ENCODE assay signal across 14 mouse cellular contexts in the genomic region with DNA sequence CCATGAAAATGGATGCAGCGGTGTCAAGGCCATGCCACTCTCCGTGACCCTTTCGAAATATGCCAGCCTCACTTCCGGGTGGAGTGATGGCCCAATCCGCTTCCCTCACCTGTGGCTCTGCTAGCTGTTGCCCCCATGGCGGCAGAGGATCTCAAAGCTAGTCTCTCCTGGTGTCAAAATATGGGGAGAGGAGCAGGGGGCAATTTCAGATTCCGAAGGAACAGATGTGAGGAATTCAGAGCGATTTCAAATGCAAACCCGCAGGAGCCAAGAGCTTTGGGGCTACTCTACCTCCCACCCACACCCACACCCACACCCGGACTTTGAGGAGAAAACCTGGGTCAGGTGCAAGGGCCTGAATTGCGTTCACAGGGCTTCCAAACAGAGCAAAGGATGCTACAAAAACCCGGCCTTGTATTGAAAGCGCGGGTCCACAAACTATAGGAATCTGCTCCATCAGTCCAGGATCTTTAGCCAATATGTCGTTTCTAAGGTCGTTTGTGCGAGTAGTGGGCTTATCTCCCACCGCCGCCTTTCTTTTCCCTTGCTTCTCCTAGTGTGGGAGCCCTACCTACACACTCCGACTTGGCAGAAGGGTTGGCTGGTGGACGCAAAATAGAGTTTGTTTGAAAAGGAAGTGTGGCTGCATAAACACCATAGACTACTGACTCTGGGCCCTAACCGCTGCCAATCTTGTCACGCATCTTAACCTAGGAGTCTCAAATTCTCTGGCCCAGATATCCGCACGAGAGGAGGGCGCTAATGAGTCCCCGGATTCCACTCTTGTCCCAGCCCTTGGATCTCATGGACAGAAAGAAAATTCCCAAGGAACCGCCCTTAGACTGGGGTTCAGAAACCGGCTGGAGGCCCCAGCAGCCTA. TPM values are rescaled to one million over a fixed set of nuclear protein-coding genes. Genes with fewer than 3 reads are reported as not detected.
DNase-seq lines count a peak whose midpoint lies in the region; ATAC-seq and TF ChIP-seq lines count a peak whose summit lies in the region.
"Had no signal": no experiment of that assay in that cellular context is flagged by ENCODE, and none has a peak within 500 bp of the region (broad histone marks: within the 10 kb centered on the region; RNA-seq: fewer than 3 reads in every experiment).

No protein-coding gene starts in this region.

- no peak overlapping the region for H3K4me3 ChIP-seq in kidney, embryonic 14.5 days (ENCODE audit: low read length)
- no peak overlapping the region for H3K4me3 ChIP-seq in embryonic fibroblast, embryonic 13.5 days (ENCODE audit: insufficient read depth, low read length)
- peak overlapping the region; percentile 86 for H3K4me3 ChIP-seq in limb, embryonic 12.5 days (replicated peaks)
- H3K4me3 ChIP-seq: layer of hippocampus, adult 2 months had no signal

- H3K27ac ChIP-seq in kidney, embryonic 14.5 days (ENCODE audit: low read depth, low read length): no peak overlapping the region
- peak overlapping the region; percentile 7; the same call in 1 of the 2 replicates for H3K27ac ChIP-seq in embryonic fibroblast, embryonic 13.5 days (ENCODE audit: insufficient read depth, low read length)
- H3K27ac ChIP-seq in limb, embryonic 12.5 days: peak overlapping the region; percentile 93
- H3K27ac ChIP-seq: hindbrain, embryonic 14.5 days; layer of hippocampus, adult 2 months had no signal

- H3K27me3 ChIP-seq in kidney, embryonic 14.5 days (ENCODE audit: control insufficient read depth, insufficient read depth, low read length): peaks cover 94% of the 10 kb centered on the region
- peaks cover 52% of the 10 kb centered on the region for H3K27me3 ChIP-seq in limb, embryonic 12.5 days
- H3K27me3 ChIP-seq: CH12.LX had no signal

- no peaks in the 10 kb centered on the region for H3K9me3 ChIP-seq in kidney, embryonic 14.5 days (ENCODE audit: control insufficient read depth, low read length)
- no peaks in the 10 kb centered on the region for H3K9me3 ChIP-seq in limb, embryonic 12.5 days

- 0 out of 2 replicates have a peak, but pooled peaks cover 5% of the 10 kb centered on the region for H3K4me1 ChIP-seq in kidney, embryonic 14.5 days (ENCODE audit: control insufficient read depth, insufficient read depth, low read length)
- H3K4me1 ChIP-seq in embryonic fibroblast, embryonic 13.5 days (ENCODE audit: control insufficient read depth, insufficient read depth, low read length): no peaks in the 10 kb centered on the region
- H3K4me1 ChIP-seq in limb, embryonic 12.5 days (replicated peaks): peaks cover 55% of the 10 kb centered on the region

- no peak for DNase-seq in kidney, postnatal 14 days
- peak; percentile 46 for DNase-seq in ZHBTc4 (ENCODE audit: low read depth, low spot score)
- DNase-seq in cerebellum, postnatal 10 days: no peak
- DNase-seq in thymus, postnatal 4 days: no peak
- no peak for DNase-seq in layer of hippocampus, adult 8-10 months (ENCODE audit: low spot score in 2 of 2)
- DNase-seq: adrenal gland, postnatal 14 days; cerebellum, postnatal 14 days; forebrain, postnatal 0 days had no signal

- H3K4me2 ChIP-seq in kidney, embryonic 14.5 days (replicated peaks; ENCODE audit: low read depth, low read length): peak overlapping the region; percentile 26; the same call in 1 of the 2 replicates
- peak overlapping the region; percentile 74 for H3K4me2 ChIP-seq in limb, embryonic 12.5 days

- H3K36me3 ChIP-seq in kidney, embryonic 14.5 days (ENCODE audit: control insufficient read depth, insufficient read depth, low read length): no peaks in the 10 kb centered on the region
- H3K36me3 ChIP-seq in limb, embryonic 12.5 days: peaks cover 21% of the 10 kb centered on the region; the same call in 1 of the 2 replicates

- no peak for TF ChIP-seq POLR2A in embryonic fibroblast, embryonic 13.5 days (IDR thresholded peaks at IDR 0.05; ENCODE audit: low read depth, low read length)

- ATAC-seq in kidney, embryonic 14.5 days (ENCODE audit: low FRiP score, low TSS enrichment): no peak; the same call in 1 of the 2 replicates
- ATAC-seq in limb, embryonic 12.5 days (ENCODE audit: insufficient number of reproducible peaks, insufficient read depth, low FRiP score, low TSS enrichment, low read depth): no peak

- TF ChIP-seq CTCF in embryonic fibroblast, embryonic 13.5 days (IDR thresholded peaks at IDR 0.05; ENCODE audit: borderline replicate concordance, insufficient read depth, low read length): no peak

- H3K9ac ChIP-seq in kidney, embryonic 14.5 days (ENCODE audit: low read depth, low read length): no peak overlapping the region
- peak overlapping the region; percentile 87 for H3K9ac ChIP-seq in limb, embryonic 12.5 days (replicated peaks)
- H3K9ac ChIP-seq: forebrain, postnatal 0 days; hindbrain, embryonic 14.5 days had no signal

- WGBS in kidney, embryonic 14.5 days: 1% methylated on average over 29 of the region's 29 CpGs
- 4% methylated on average over 29 of the region's 29 CpGs for WGBS in limb, embryonic 12.5 days

RNA-seq across cellular contexts. Expression of gene Hand2, which starts 6.7 kb away (rescaled TPM):
- not detected in 2 replicates for polyA plus RNA-seq in kidney, embryonic 14.5 days (2014; fragmentation: Nextera tagmentation; extraction: Ambion mirVana)
- polyA plus RNA-seq in embryonic fibroblast, embryonic 13.5 days (2011; ENCODE audit: insufficient read length, low read depth, missing spikeins): 3.3 and 5.0 TPM in 2 replicates
- polyA plus RNA-seq in limb, embryonic 12.5 days (2016; fragmentation: Nextera tagmentation; extraction: Ambion mirVana): 19.6 and 23.7 TPM in 2 replicates
- not detected for total RNA-seq in layer of hippocampus, adult 8-10 months (2022)
- total RNA-seq: CH12.LX; forebrain, postnatal 0 days; layer of hippocampus, adult 2 months had no signal
- polyA plus RNA-seq: forebrain, postnatal 0 days; hindbrain, embryonic 14.5 days had no signal
